Mouse (Mus musculus): Measurements from ENCODE around the gene Ypel4.

DNA sequence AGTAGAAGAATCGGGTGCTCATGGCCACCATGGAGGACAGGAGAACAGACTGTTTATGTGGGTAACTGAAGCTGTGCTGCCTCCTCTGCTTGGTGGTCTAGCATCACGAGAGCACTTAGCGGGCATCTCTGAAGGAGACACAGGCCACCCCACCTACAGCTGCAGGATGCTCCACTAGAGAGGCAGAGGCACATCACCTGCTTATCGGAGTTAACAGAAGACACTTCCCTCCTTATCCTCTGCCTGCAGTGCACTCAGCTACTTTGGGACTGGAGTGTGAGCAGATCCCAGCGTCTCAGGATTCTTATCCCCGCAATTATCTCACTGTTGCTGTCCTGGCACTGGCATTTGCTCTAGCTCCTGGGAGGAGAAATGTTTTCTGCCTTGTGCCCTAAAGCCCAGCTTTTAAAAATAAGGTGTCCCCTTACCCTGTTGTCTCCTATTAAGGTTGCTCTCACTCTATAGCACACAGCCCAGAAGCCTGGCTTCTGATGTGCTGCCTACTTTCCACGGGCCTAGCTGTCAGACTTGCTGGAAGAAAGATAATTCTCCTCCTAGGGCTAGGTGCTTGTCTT lies 1.6 kb downstream of the Ypel4 start:
- TF ChIP-seq CTCF (IDR thresholded peaks at IDR 0.05; ENCODE audit: low read depth) (no peak), EP300 (IDR thresholded peaks at IDR 0.05; ENCODE audit: low read depth) (peak; percentile 98)
